8 mouse cellular contexts compared by ENCODE assay signal in the genomic region with DNA sequence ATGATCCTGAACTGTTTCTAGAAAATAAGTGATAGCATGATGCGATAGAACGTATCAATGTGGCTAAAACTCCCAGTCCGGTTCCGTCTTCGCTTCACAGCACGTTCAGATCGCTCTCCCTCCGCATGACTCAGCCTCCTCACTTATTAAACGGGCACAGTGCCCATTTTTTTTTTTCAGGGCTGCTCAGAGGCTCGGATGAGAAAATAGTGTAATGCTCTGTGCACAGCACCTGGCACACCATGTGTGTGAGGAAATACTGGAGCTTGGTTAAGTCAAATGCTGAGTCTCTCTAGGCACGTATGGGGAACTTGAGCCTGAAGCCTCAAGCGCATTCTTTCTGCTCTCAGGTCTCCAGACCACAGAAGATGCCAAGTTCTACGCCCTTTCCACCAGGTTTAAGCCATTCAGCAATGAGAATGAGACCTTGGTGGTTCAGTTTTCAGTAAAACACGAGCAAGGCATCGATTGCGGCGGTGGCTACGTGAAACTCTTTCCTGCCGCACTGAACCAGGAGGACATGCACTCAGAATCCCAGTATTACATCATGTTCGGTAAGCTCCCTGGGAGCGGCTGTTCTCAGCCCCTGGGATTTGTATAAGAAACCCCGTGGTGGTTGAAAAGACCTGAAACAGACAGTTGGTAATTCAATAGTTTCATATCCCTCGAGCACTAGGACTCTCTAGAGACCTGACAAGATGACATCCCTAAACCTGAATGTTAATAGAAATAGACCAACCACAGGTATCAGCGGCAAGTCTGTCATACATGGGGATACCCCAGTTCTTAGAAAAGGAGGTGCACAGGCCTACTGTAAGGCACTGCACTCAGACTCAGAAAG. TPM values are rescaled to one million over a fixed set of nuclear protein-coding genes. Genes with fewer than 3 reads are reported as not detected.
A peak's percentile ranks its signal among the peaks of the same experiment; 100 is the strongest.
DNase-seq lines count a peak whose midpoint lies in the region; ATAC-seq and TF ChIP-seq lines count a peak whose summit lies in the region.

No protein-coding gene starts in this region.

- peaks cover 3% of the 10 kb centered on the region; the same call in 1 of the 2 replicates for H3K4me1 ChIP-seq in forebrain, embryonic 14.5 days (ENCODE audit: control insufficient read depth, insufficient read depth, low read length)
- peaks cover 7% of the 10 kb centered on the region; the same call in 1 of the 2 replicates for H3K4me1 ChIP-seq in forebrain, embryonic 12.5 days
- peaks cover 4 to 29% of the 10 kb centered on the region in 2 experiments; a peak in 3 of 4 replicates for H3K4me1 ChIP-seq in CH12.LX (ENCODE audit: control insufficient read depth in 1 of 2, insufficient read depth in 2 of 2)
- H3K4me1 ChIP-seq in testis, adult 2 months (ENCODE audit: control insufficient read depth, insufficient read depth, low read length) = peaks cover 7% of the 10 kb centered on the region

- DNase-seq in forebrain, embryonic 14.5 days (ENCODE audit: low spot score) = peak; percentile 52
- peak; percentile 84 for DNase-seq in CH12.LX (ENCODE audit: extremely low read depth)
- peak; percentile 38 to 57 for DNase-seq in cerebellum, postnatal 25 days
- DNase-seq in layer of hippocampus, adult 8-10 months (ENCODE audit: low spot score in 2 of 2) = peak; percentile 57 to 67
- DNase-seq in lung, postnatal 25 days (ENCODE audit: low spot score) = no peak

- H3K27ac ChIP-seq in forebrain, embryonic 14.5 days (ENCODE audit: low read depth, low read length) = no peak overlapping the region
- H3K27ac ChIP-seq in forebrain, embryonic 12.5 days = no peak overlapping the region
- H3K27ac ChIP-seq in CH12.LX (ENCODE audit: insufficient read depth, low read depth) = no peak overlapping the region
- H3K27ac ChIP-seq in testis, adult 2 months (ENCODE audit: control insufficient read depth, insufficient read depth, low read depth, low read length) = peak overlapping the region; percentile 76

- 0 out of 2 replicates have a peak, but pooled peaks have one; percentile 26 for ATAC-seq in forebrain, embryonic 14.5 days
- no peak for ATAC-seq in forebrain, embryonic 12.5 days (ENCODE audit: low FRiP score)
- ATAC-seq in activated CD4-positive, CD25-positive, alpha-beta regulatory T cell, adult 4 months = no peak

- TF ChIP-seq EP300 in CH12.LX (IDR thresholded peaks at IDR 0.05; ENCODE audit: low read length) = peak; percentile 66

- 74% methylated on average over 24 of the region's 24 CpGs for WGBS in forebrain, embryonic 14.5 days
- 86% methylated on average over 24 of the region's 24 CpGs for WGBS in forebrain, embryonic 12.5 days

- H3K4me3 ChIP-seq in forebrain, embryonic 14.5 days (ENCODE audit: low read depth, low read length) = no peak overlapping the region
- H3K4me3 ChIP-seq in forebrain, embryonic 12.5 days (replicated peaks) = no peak overlapping the region
- H3K4me3 ChIP-seq in CH12.LX (replicated peaks in 1 of 3; ENCODE audit: low read depth in 2 of 3, low read length in 2 of 3, poor library complexity in 1 of 3) = no peak overlapping the region
- no peak overlapping the region; the same call in 1 of the 2 replicates for H3K4me3 ChIP-seq in testis, adult 2 months (ENCODE audit: control insufficient read depth, low read depth, low read length)

- in situ Hi-C loops in CH12.LX (cut with MboI; ENCODE audit: low pct_ligation_motif_present, low pct_unique_long_range_greater_than_20kb, low sequenced_read_pairs) = no loop called here

- no peak for TF ChIP-seq CTCF in CH12.LX (conservative IDR thresholded peaks at IDR 0.05 in 1 of 2, IDR thresholded peaks at IDR 0.05 in 1 of 2; ENCODE audit: low read depth in 2 of 2, low read length in 2 of 2)
- no peak for TF ChIP-seq CTCF in testis, adult 2 months (IDR thresholded peaks at IDR 0.05; ENCODE audit: control insufficient read depth, insufficient read depth, insufficient replicate concordance, low read depth, low read length)

- H3K4me2 ChIP-seq in forebrain, embryonic 14.5 days (ENCODE audit: low read length) = no peak overlapping the region
- H3K4me2 ChIP-seq in forebrain, embryonic 12.5 days = no peak overlapping the region
- H3K4me2 ChIP-seq in CH12.LX (ENCODE audit: insufficient read depth, low read depth, poor library complexity, severe bottlenecking) = peak overlapping the region; percentile 68

- TF ChIP-seq POLR2A in CH12.LX (IDR thresholded peaks at IDR 0.05; ENCODE audit: low read depth, low read length) = no peak
- TF ChIP-seq POLR2A in testis, adult 2 months (IDR thresholded peaks at IDR 0.05; ENCODE audit: control insufficient read depth, low read depth, low read length) = no peak

- dilution Hi-C loops in CH12.LX (cut with MboI; ENCODE audit: extremely low pct_ligation_motif_present, extremely low pct_unique_long_range_greater_than_20kb, low sequenced_read_pairs) = no loop called here

- H3K27me3 ChIP-seq in forebrain, embryonic 14.5 days (replicated peaks; ENCODE audit: control insufficient read depth, insufficient read depth, low read length) = no peaks in the 10 kb centered on the region
- no peaks in the 10 kb centered on the region for H3K27me3 ChIP-seq in forebrain, embryonic 12.5 days
- H3K27me3 ChIP-seq in CH12.LX (replicated peaks) = peaks cover 9% of the 10 kb centered on the region
- no peaks in the 10 kb centered on the region for H3K27me3 ChIP-seq in testis, adult 2 months (ENCODE audit: control insufficient read depth, insufficient read depth, low read length)

- TF ChIP-seq RAD21 in CH12.LX (IDR thresholded peaks at IDR 0.05; ENCODE audit: low read depth, low read length) = no peak

- H3K9ac ChIP-seq in forebrain, embryonic 14.5 days (ENCODE audit: low read length) = no peak overlapping the region
- no peak overlapping the region for H3K9ac ChIP-seq in forebrain, embryonic 12.5 days
- H3K9ac ChIP-seq in CH12.LX (ENCODE audit: insufficient read depth, low read depth) = no peak overlapping the region

- no peaks in the 10 kb centered on the region for H3K79me2 ChIP-seq in CH12.LX (replicated peaks; ENCODE audit: control insufficient read depth, extremely low read depth, insufficient read depth, poor library complexity, severe bottlenecking)

- H3K36me3 ChIP-seq in forebrain, embryonic 14.5 days (ENCODE audit: control insufficient read depth, insufficient read depth, low read length) = no peaks in the 10 kb centered on the region
- no peaks in the 10 kb centered on the region for H3K36me3 ChIP-seq in forebrain, embryonic 12.5 days (replicated peaks)
- H3K36me3 ChIP-seq in CH12.LX (replicated peaks in 1 of 2; ENCODE audit: control insufficient read depth in 1 of 2, insufficient read depth in 1 of 2, low read length in 1 of 2) = no peaks in the 10 kb centered on the region
- H3K36me3 ChIP-seq in testis, adult 2 months (ENCODE audit: control insufficient read depth, insufficient read depth, low read length) = no peaks in the 10 kb centered on the region

- H3K9me3 ChIP-seq in forebrain, embryonic 14.5 days (replicated peaks; ENCODE audit: control insufficient read depth, low read length) = no peaks in the 10 kb centered on the region
- H3K9me3 ChIP-seq in forebrain, embryonic 12.5 days = no peaks in the 10 kb centered on the region
- no peaks in the 10 kb centered on the region for H3K9me3 ChIP-seq in CH12.LX (replicated peaks; ENCODE audit: low read length)

TF ChIP-seq in CH12.LX, 34 proteins besides CTCF, POLR2A, EP300 and RAD21 (continues in another document):
- TF ChIP-seq TCF12 (IDR thresholded peaks at IDR 0.05; ENCODE audit: low read depth, low read length) = peak; percentile 35; the same call in 1 of the 2 replicates
- peak; percentile 77; the same call in 1 of the 2 replicates for TF ChIP-seq MAFK (IDR thresholded peaks at IDR 0.05; ENCODE audit: insufficient replicate concordance, low read length)
- TF ChIP-seq UBTF (IDR thresholded peaks at IDR 0.05; ENCODE audit: low read depth, low read length) = no peak
- peak; percentile 87 for TF ChIP-seq IRF4 (IDR thresholded peaks at IDR 0.05; ENCODE audit: low read depth, low read length)
- TF ChIP-seq USF2 (conservative IDR thresholded peaks at IDR 0.05; ENCODE audit: low read depth, low read length) = no peak
- peak; percentile 84 for TF ChIP-seq ETS1 (conservative IDR thresholded peaks at IDR 0.05; ENCODE audit: low read depth, low read length)
- TF ChIP-seq USF1 (IDR thresholded peaks at IDR 0.05; ENCODE audit: low read depth, low read length) = no peak
- TF ChIP-seq BHLHE40 (IDR thresholded peaks at IDR 0.05; ENCODE audit: low read depth, low read length) = peak; percentile 44
- TF ChIP-seq JUN (IDR thresholded peaks at IDR 0.05; ENCODE audit: insufficient read depth, low read depth, low read length) = peak; percentile 3; the same call in 1 of the 2 replicates

RNA-seq across cellular contexts. Expression of a gene that starts 4.4 kb away (rescaled TPM):
- 0.59 and 0.66 TPM in 2 replicates for polyA plus RNA-seq in forebrain, embryonic 14.5 days (2014; fragmentation: Nextera tagmentation; extraction: Ambion mirVana)
- 0.21 TPM in 1 of 2 replicates, not detected in the other for polyA plus RNA-seq in forebrain, embryonic 12.5 days (2016; fragmentation: Nextera tagmentation; extraction: Ambion mirVana)
- total RNA-seq in CH12.LX (2012; rRNA removed) (not detected in 2 replicates), CH12.LX (2014; rRNA removed) (not detected in 2 replicates)
- not detected in 2 replicates for polyA plus RNA-seq in CH12.LX (2012; ENCODE audit: insufficient read length, low read depth)
- total RNA-seq in layer of hippocampus, adult 8-10 months (2022) = 1 to 10 TPM in 2 of 4 experiments, under 1 TPM in 2; 0.76 to 2.0 (median 1.0) TPM
- 1.8 and 2.4 TPM in 2 replicates for polyA plus RNA-seq in testis, adult 2 months (2012; rRNA removed)
- polyA plus RNA-seq in activated CD4-positive, CD25-positive, alpha-beta regulatory T cell, adult 4 months (2017; shearing (Covaris generic)) = not detected

RNA-seq across cellular contexts. Expression of a gene that starts 36.6 kb away (rescaled TPM):
- 75.3 and 88.2 TPM in 2 replicates for polyA plus RNA-seq in forebrain, embryonic 14.5 days (2014; fragmentation: Nextera tagmentation; extraction: Ambion mirVana)
- polyA plus RNA-seq in forebrain, embryonic 12.5 days (2016; fragmentation: Nextera tagmentation; extraction: Ambion mirVana) = 74.6 and 74.8 TPM in 2 replicates
- 51.6 and 55.5 TPM in 2 replicates for total RNA-seq in CH12.LX (2012; rRNA removed)
- total RNA-seq in CH12.LX (2014; rRNA removed) = 59.2 and 66.0 TPM in 2 replicates
- polyA plus RNA-seq in CH12.LX (2012; ENCODE audit: insufficient read length, low read depth) = 73.5 and 77.0 TPM in 2 replicates
- total RNA-seq in layer of hippocampus, adult 8-10 months (2022) = 10 to 100 TPM; 48.2 to 59.2 (median 56.3) TPM
- polyA plus RNA-seq in testis, adult 2 months (2012; rRNA removed) = 90.5 and 100 TPM in 2 replicates
- polyA plus RNA-seq in activated CD4-positive, CD25-positive, alpha-beta regulatory T cell, adult 4 months (2017; shearing (Covaris generic)) = 10 to 100 TPM; 76.5 to 80.8 TPM

RNA-seq across cellular contexts. Expression of a gene that starts 41.4 kb away (rescaled TPM):
- 45.2 and 46.7 TPM in 2 replicates for polyA plus RNA-seq in forebrain, embryonic 14.5 days (2014; fragmentation: Nextera tagmentation; extraction: Ambion mirVana)
- polyA plus RNA-seq in forebrain, embryonic 12.5 days (2016; fragmentation: Nextera tagmentation; extraction: Ambion mirVana) = 47.4 and 48.3 TPM in 2 replicates
- 23.4 and 24.8 TPM in 2 replicates for total RNA-seq in CH12.LX (2012; rRNA removed)
- total RNA-seq in CH12.LX (2014; rRNA removed) = 39.6 and 41.5 TPM in 2 replicates
- 54.5 and 60.4 TPM in 2 replicates for polyA plus RNA-seq in CH12.LX (2012; ENCODE audit: insufficient read length, low read depth)
- total RNA-seq in layer of hippocampus, adult 8-10 months (2022) = 100 to 1,000 TPM; 195 to 231 (median 218) TPM
- polyA plus RNA-seq in testis, adult 2 months (2012; rRNA removed) = 36.4 and 39.4 TPM in 2 replicates
- 10 to 100 TPM; 66.5 to 83.3 TPM for polyA plus RNA-seq in activated CD4-positive, CD25-positive, alpha-beta regulatory T cell, adult 4 months (2017; shearing (Covaris generic))
